Mouse (Mus musculus) liver, embryonic 15.5 days (tissue): ENCODE data around the gene Slc25a36. TPM values are rescaled to one million over a fixed set of nuclear protein-coding genes. Genes with fewer than 3 reads are reported as not detected.

Source experiments
- ATAC-seq: fragments of 200-750 bp; cut with Nextera tagmentation; 2 replicates; pipeline ENCODE4 v1.8.0; 2017; ENCODE audit warnings: moderate number of reproducible peaks, mild to moderate bottlenecking, moderate library complexity; ENCODE audit not compliant: insufficient read depth
- H3K27ac ChIP-seq: fragments of 300-500 bp; sonication (generic); replicated peaks from 2 replicates; pipeline ENCODE4 v1.5.1; 2015; ENCODE audit warnings: mild to moderate bottlenecking, inconsistent platforms
- H3K27me3 ChIP-seq: fragments of 300-500 bp; sonication (generic); 2 replicates; pipeline ENCODE4 v1.6.1; 2015; ENCODE audit warnings: mild to moderate bottlenecking, inconsistent platforms
- H3K36me3 ChIP-seq: fragments of 300-500 bp; sonication (generic); replicated peaks from 2 replicates; pipeline ENCODE4 v1.6.1; 2015; ENCODE audit warnings: moderate library complexity, mild to moderate bottlenecking, inconsistent platforms
- H3K4me1 ChIP-seq: fragments of 300-500 bp; sonication (generic); replicated peaks from 2 replicates; pipeline ENCODE4 v1.6.1; 2015; ENCODE audit warnings: inconsistent platforms
- H3K4me2 ChIP-seq: fragments of 300-500 bp; sonication (generic); 2 replicates; pipeline ENCODE4 v1.6.1; 2015; ENCODE audit warnings: moderate library complexity, mild to moderate bottlenecking, inconsistent platforms
- H3K4me3 ChIP-seq: fragments of 300-500 bp; sonication (generic); replicated peaks from 2 replicates; pipeline ENCODE4 v1.5.1; 2015; ENCODE audit warnings: mild to moderate bottlenecking, inconsistent platforms
- H3K9ac ChIP-seq: fragments of 300-500 bp; sonication (generic); 2 replicates; pipeline ENCODE4 v1.6.1; 2015; ENCODE audit warnings: moderate library complexity, mild to moderate bottlenecking, inconsistent platforms
- H3K9me3 ChIP-seq: fragments of 300-500 bp; sonication (generic); replicated peaks from 2 replicates; pipeline ENCODE4 v1.6.1; 2016; ENCODE audit warnings: inconsistent platforms
- WGBS: fragments of 180-500 bp; shearing (Covaris S2); methylation state at CpG from one replicate; pipeline ENCODE4 v1.1.7; 2015; ENCODE audit warnings: mixed read lengths; ENCODE audit not compliant: insufficient replicate concordance; 5-methylcytosine and 5-hydroxymethylcytosine counted together
- polyA plus RNA-seq: library from polyadenylated mRNA; unstranded; fragments of >200 nt; fragmentation: Nextera tagmentation; extraction: Ambion mirVana; gene quantifications from 2 replicates; pipeline ENCODE4 v1.2.1, GENCODE M21; 2015

The Slc25a36 gene
- 7.6 and 8.4 TPM in 2 replicates for polyA plus RNA-seq

- peak; percentile 94 for ATAC-seq
- under 1% methylated on average over 88 of the region's 91 CpGs for WGBS
Measured at GRCm38 (mm10) chr9:97110571-97111390, at the start of gene Slc25a36. Gene Slc25a36, minus strand, starts transcription at chr9:97111157.

GRCm38 (mm10) chr9:97158412-97158811 lies 47.5 kb upstream of the Slc25a36 start:
- Histone ChIP-seq H3K36me3 (no peaks in the 10 kb centered on the region), H3K4me2 (no peak overlapping the region), H3K9me3 (no peaks in the 10 kb centered on the region), H3K4me1 (no peaks in the 10 kb centered on the region), H3K4me3 (no peak overlapping the region), H3K27me3 (peaks cover 60% of the 10 kb centered on the region), H3K9ac (no peak overlapping the region), H3K27ac (no peak overlapping the region)
- ATAC-seq = no peak
- WGBS = 61% methylated on average over 3 of the region's 3 CpGs

More at GRCm38 (mm10) chr9:97110571-97111390, at the start of gene Slc25a36:
- peak within 1 kb of the TSS; percentile 88 for H3K4me2 ChIP-seq
- peaks cover 54% of the 10 kb centered on the region for H3K27me3 ChIP-seq
- H3K9me3 ChIP-seq = no peaks in the 10 kb centered on the region
- H3K36me3 ChIP-seq = no peaks in the 10 kb centered on the region
- peak within 1 kb of the TSS; percentile 73 for H3K9ac ChIP-seq
- H3K4me1 ChIP-seq = peaks cover 29% of the 10 kb centered on the region
- peak within 1 kb of the TSS; percentile 83 for H3K27ac ChIP-seq
- peak within 1 kb of the TSS; percentile 85 for H3K4me3 ChIP-seq

GRCm38 (mm10) chr9:97155981-97156380 lies 45.0 kb upstream of the Slc25a36 start:
- Histone ChIP-seq H3K4me3 (no peak overlapping the region), H3K27ac (no peak overlapping the region), H3K27me3 (peaks cover 62% of the 10 kb centered on the region), H3K4me2 (no peak overlapping the region), H3K36me3 (no peaks in the 10 kb centered on the region), H3K9ac (no peak overlapping the region), H3K4me1 (no peaks in the 10 kb centered on the region), H3K9me3 (no peaks in the 10 kb centered on the region)
- no peak for ATAC-seq
- WGBS = 55% methylated on average over 3 of the region's 3 CpGs

- no peak overlapping the region for H3K9ac ChIP-seq
- H3K27me3 ChIP-seq = peaks cover 60% of the 10 kb centered on the region
- H3K4me2 ChIP-seq = no peak overlapping the region
- no peak for ATAC-seq
- no peak overlapping the region for H3K27ac ChIP-seq
- no peak overlapping the region for H3K4me3 ChIP-seq
- no peaks in the 10 kb centered on the region for H3K36me3 ChIP-seq
- H3K9me3 ChIP-seq = no peaks in the 10 kb centered on the region
- 58% methylated on average over 4 of the region's 4 CpGs for WGBS
- H3K4me1 ChIP-seq = no peaks in the 10 kb centered on the region
Measured at GRCm38 (mm10) chr9:97154956-97155355, 44.0 kb upstream of the Slc25a36 start.

GRCm38 (mm10) chr9:97153006-97153405 lies 42.0 kb upstream of the Slc25a36 start:
- no peak overlapping the region for H3K9ac ChIP-seq
- H3K4me2 ChIP-seq = no peak overlapping the region
- no peaks in the 10 kb centered on the region for H3K36me3 ChIP-seq
- no peaks in the 10 kb centered on the region for H3K9me3 ChIP-seq
- peaks cover 69% of the 10 kb centered on the region for H3K27me3 ChIP-seq
- H3K27ac ChIP-seq = no peak overlapping the region
- no peak overlapping the region for H3K4me3 ChIP-seq
- H3K4me1 ChIP-seq = no peaks in the 10 kb centered on the region
- no peak for ATAC-seq
- WGBS = 60% methylated on average over 3 of the region's 3 CpGs

- Histone ChIP-seq H3K27ac (no peak overlapping the region), H3K27me3 (peaks cover 72% of the 10 kb centered on the region), H3K9me3 (no peaks in the 10 kb centered on the region), H3K9ac (no peak overlapping the region), H3K4me2 (no peak overlapping the region), H3K36me3 (no peaks in the 10 kb centered on the region), H3K4me1 (0 out of 2 replicates have a peak, but pooled peaks cover 3% of the 10 kb centered on the region), H3K4me3 (no peak overlapping the region)
- peak; percentile 63 for ATAC-seq
- WGBS = 51% methylated on average over 2 of the region's 2 CpGs
Measured at GRCm38 (mm10) chr9:97147270-97147669, 36.3 kb upstream of the Slc25a36 start.

GRCm38 (mm10) chr9:97145351-97145750 lies 34.4 kb upstream of the Slc25a36 start:
- peaks cover 78% of the 10 kb centered on the region for H3K27me3 ChIP-seq
- 58% methylated on average over 6 of the region's 6 CpGs for WGBS
- ATAC-seq = no peak

GRCm38 (mm10) chr9:97143416-97143815 lies 32.5 kb upstream of the Slc25a36 start:
- ATAC-seq = no peak
- H3K4me1 ChIP-seq = 0 out of 2 replicates have a peak, but pooled peaks cover 3% of the 10 kb centered on the region
- H3K9me3 ChIP-seq = no peaks in the 10 kb centered on the region
- no peak overlapping the region for H3K4me2 ChIP-seq
- peaks cover 74% of the 10 kb centered on the region for H3K27me3 ChIP-seq
- H3K9ac ChIP-seq = no peak overlapping the region
- H3K36me3 ChIP-seq = no peaks in the 10 kb centered on the region
- 78% methylated on average over 5 of the region's 5 CpGs for WGBS
- no peak overlapping the region for H3K4me3 ChIP-seq
- no peak overlapping the region for H3K27ac ChIP-seq

More at GRCm38 (mm10) chr9:97145351-97145750, 34.4 kb upstream of the Slc25a36 start:
- Histone ChIP-seq H3K27ac (no peak overlapping the region), H3K36me3 (no peaks in the 10 kb centered on the region), H3K9me3 (no peaks in the 10 kb centered on the region), H3K4me1 (0 out of 2 replicates have a peak, but pooled peaks cover 3% of the 10 kb centered on the region), H3K9ac (no peak overlapping the region), H3K4me3 (no peak overlapping the region), H3K4me2 (no peak overlapping the region)

- no peaks in the 10 kb centered on the region for H3K36me3 ChIP-seq
- no peak overlapping the region for H3K27ac ChIP-seq
- 76% methylated on average over 1 of the region's 1 CpGs for WGBS
Measured at GRCm38 (mm10) chr9:97142558-97142957, 31.6 kb upstream of the Slc25a36 start.

GRCm38 (mm10) chr9:97141723-97142122 lies 30.8 kb upstream of the Slc25a36 start:
- Histone ChIP-seq H3K4me3 (no peak overlapping the region), H3K27ac (no peak overlapping the region), H3K9ac (no peak overlapping the region), H3K4me2 (no peak overlapping the region), H3K36me3 (no peaks in the 10 kb centered on the region), H3K4me1 (0 out of 2 replicates have a peak, but pooled peaks cover under 1% of the 10 kb centered on the region), H3K9me3 (no peaks in the 10 kb centered on the region), H3K27me3 (peaks cover 79% of the 10 kb centered on the region)
- no peak for ATAC-seq
- 25% methylated on average over 2 of the region's 2 CpGs for WGBS

More at GRCm38 (mm10) chr9:97142558-97142957, 31.6 kb upstream of the Slc25a36 start:
- Histone ChIP-seq H3K9me3 (no peaks in the 10 kb centered on the region), H3K27me3 (peaks cover 75% of the 10 kb centered on the region), H3K4me1 (0 out of 2 replicates have a peak, but pooled peaks cover 3% of the 10 kb centered on the region), H3K4me2 (no peak overlapping the region), H3K4me3 (no peak overlapping the region), H3K9ac (no peak overlapping the region)
- no peak for ATAC-seq

- 61% methylated on average over 10 of the region's 10 CpGs for WGBS
- Histone ChIP-seq H3K4me2 (no peak overlapping the region), H3K4me3 (no peak overlapping the region), H3K36me3 (no peaks in the 10 kb centered on the region), H3K27me3 (peaks cover 76% of the 10 kb centered on the region), H3K27ac (no peak overlapping the region), H3K4me1 (no peaks in the 10 kb centered on the region), H3K9ac (no peak overlapping the region), H3K9me3 (no peaks in the 10 kb centered on the region)
- ATAC-seq = no peak
Measured at GRCm38 (mm10) chr9:97140145-97140932, 29.4 kb upstream of the Slc25a36 start.
